Mouse (Mus musculus) c-Kit-positive CD71-positive TER-119-negative erythroid progenitor cells, embryonic 14.5 days (primary cell): Measurements from ENCODE around the gene Tor1a.
A peak's percentile ranks its signal among the peaks of the same experiment; 100 is the strongest.

ENCODE experiments used
- DNase-seq: peaks from one replicate; pipeline ENCODE4 v3.0.0-alpha.2; 2013; ENCODE audit warnings: low read depth

Gene Tor1a

DNA sequence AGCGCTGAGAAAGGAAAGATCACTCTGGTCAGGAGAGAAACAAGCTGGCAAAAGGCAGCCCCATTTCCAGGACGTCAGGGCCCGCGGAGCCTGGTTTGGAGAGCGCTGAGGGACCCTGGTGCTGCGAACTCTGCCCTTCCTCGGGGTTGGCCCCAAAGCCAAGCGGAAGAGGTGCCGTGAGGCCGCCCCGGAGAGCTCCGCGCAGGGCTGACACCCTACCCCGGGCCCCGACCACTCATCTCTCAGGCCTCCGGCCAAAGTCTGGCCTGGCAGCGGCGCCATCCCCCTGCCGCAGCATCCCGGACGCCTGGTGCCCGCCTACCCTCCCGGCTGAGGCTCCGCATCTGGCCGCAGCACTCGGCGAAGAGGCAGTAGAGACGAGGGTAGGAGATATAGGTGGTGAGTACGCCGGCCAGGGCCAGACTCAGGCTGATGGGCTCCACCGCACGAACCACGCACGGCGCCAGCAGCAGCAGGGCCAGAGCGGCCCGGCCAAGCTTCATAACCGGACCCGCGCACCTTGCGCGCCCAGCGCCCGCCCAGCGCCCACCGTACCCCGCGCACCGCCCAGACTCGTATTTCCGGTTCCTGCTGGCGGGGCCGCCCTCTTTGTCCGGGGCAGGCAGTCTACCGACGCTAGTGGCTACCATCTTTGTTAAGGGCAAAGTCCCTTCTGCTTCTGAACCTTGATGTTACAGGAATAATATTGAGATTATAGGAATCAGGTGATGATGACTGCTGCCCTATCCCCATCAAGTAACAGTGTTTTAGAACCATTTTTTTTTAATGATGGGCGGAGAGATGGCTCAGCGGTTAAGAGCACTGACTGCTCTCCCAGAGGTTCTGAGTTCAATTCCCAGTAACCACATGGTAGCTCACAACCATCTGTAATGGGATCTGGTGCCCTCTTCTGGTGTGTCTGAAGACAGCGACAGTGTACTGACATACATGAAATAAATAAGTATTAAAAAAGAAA is at the start of gene Tor1a:
Tor1a (minus strand) TSS at position 582 of the 976 bp plus-strand sequence.
- DNase-seq: peak; percentile 85

DNA sequence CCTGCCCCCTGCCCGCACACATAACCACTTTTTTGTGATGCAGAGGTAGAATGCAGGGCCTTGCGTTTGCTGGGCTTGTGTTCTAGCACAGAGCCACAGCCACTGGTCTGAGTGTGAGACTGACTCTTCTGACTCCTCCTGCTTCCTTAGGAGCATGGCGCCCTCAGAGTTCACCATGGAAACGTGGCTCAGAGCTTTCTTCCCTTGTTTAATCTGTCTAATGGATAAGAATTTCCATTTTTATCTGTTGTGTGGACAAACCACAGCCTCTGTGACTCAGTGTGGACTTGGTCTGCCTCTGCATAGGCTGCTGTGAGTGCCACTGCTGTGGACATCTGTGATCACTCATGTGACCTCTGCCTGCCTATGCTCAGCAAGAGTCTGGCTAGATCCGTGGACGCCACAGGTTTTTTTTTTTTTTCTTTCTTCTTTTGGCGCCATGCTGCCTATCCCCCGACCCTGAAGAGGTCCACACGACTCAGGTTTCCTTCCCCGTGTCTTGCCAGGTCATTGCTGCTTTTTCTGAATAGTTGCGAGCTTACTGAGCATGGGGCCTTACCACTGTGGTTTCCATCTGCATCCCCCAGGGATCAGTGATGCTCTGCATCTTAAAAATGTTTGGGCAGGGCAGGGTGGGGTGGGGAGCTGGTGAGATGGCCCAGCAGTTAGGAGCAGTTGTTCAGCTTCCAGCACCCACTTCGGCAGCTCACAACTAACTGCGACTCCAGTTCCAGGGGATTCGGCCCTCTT is 45.8 kb upstream of the Tor1a start:
- no peak for DNase-seq

DNA sequence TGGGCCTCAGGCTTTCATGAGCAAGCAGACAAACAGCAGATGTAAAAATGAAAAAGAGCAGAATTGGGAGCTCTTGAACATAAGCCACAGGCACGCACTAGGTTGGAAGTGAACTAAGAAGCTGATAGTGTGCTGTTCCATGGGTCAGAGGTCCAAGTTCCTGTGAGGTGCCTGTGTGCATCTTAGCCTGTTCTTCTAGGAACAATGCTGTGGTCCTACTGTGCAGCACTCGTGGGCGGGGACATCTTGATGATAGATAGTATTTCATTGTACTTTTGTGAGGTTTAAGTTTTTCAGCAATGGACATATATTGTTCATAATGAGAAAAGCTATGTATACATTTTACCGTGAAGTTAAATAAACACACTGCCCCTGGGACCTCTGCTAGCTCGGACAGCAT is 39.5 kb upstream of the Tor1a start:
- no peak for DNase-seq

DNA sequence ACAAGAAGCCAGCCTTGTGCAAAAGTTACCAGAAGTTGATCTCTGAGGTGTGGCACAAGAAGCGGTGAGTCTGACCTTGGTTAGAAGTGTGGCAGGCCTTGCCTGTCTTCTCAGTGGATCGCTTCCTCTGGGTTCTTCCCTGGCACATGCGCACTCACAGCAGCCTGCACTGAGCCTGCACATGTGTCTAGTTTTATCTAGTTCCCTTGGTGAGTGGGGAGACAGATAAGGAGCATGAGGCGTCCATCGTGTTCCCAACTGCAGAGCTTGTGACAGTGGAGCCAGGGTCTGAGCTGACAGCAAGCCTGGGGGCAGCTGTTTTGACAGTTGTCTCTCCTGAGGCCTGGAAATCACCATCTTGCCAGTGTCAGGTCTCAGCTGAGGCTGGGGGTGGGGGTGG is 38.7 kb upstream of the Tor1a start:
- peak; percentile 86 for DNase-seq

DNA sequence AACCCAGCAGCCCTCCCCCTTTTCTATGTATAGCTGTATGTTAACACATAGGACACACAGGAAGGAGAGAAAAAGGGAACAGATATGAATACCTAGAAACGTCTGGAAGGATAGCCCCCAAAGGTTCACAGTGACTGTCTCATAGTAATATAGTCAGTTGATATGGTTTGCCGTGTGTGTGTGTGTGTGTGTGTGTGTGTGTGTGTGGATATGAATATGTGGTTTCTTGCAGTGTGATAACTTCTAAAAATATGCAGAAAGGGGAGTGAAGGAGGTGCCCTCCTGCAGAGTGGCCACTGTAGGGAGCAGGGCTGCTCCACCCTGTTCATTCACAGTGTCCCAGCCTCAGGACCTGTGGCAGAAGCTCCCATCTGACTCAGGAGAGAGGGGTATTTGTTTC is 37.7 kb upstream of the Tor1a start:
- DNase-seq: no peak

DNA sequence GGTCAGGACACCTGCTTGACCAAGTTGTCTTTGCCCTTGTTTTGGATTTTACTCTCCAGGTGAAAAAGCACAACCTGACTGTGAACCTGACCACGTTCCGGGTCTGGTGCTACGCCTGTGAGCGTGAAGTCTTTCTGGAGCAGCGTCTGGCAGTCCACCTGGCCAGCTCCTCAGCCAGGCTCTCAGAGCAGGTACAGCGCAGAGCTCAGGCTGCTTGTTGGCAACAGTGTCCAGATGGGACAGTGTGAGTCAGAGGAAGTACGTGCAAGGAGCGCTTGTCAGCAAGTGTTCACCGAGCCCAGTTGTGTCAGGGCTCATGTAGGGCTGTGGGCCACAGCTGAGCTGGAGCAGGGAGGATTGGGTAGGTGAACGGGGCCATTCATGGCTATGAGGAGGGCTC is 35.1 kb upstream of the Tor1a start:
- DNase-seq: no peak

DNA sequence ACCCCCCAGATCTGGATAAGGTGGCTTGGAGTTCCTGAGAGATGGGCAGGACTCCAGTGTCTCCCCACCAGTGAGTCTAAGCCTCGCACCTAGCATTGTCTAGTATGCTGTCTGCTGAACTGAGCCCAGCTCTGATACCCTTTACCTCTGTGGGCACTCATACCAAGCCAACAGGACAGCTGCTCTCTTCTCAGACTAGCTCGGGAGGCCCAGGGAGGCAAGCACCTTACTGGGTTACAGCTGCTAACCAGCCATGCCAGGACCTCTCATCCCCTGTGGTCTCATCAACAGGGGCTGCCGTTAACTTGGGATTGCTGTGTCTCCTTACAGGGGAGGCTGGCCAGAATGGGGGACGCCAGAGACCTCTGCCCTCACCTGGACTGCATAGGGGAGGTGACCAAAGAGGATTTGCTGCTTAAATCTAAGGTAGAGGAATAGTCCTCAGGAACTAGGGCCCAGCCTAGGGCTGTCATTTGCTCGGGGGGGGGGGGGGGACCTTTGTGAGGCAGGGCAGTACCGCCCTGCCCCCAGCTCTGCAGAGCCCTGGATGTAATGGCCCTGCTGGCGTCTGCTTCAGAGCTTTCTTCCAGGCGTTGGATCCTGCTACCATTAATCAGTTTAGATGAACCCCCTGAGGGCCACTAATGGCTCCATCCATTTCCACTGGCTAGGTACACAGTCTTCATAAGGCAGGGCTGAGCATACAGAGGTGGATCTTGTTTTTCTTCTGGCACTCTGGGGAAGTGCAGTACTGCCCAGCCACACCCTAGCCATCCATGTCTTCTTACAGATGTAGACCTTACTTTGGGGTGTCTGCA is 30.9 kb upstream of the Tor1a start:
- DNase-seq: no peak

DNA sequence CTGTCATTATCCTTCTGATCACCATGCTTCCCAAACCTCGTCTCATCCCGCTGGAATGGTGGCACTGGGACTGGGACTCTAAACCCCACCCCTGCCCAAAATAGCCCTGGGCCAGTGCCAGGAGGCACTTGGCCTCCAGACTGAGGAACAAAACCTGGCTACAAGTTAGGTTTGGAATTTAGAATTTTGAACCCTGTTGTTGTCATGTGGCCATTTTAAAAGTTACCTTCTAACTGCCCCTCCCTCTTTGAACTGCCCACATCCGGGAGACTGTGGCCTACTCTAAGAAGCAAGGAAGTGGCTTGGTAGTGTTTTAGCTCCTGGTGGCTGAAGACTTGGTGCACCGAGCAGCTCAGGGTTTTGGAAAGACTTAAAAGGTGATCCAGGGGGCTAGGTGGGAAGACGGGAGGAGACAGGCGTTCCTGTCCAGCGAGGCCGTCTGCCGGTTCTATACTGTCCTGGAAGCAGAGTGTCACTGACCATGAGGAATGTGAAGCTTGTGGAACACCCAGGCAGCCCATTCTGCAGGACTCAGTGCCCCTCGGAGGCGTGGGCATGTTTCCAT is 27.8 kb upstream of the Tor1a start:
- no peak for DNase-seq

DNA sequence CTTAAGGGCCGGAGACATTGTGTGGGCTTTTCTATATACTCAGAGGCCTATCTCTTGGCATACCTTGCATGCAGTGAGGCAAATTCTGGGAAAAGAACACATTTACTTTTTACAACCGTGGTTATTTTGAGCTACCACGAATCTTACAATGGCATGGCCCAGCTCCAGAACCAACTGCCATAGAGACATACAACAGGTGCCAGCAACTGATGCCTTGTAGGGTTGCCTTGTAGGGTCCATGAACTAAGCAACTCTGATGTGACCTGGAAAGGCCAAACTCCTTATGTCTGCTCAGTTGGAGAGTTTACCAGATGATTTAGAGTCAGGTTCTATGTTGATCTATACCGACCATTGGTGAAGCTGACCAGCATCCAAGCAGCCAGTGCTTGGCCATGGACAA is 27.1 kb upstream of the Tor1a start:
- no peak for DNase-seq

DNA sequence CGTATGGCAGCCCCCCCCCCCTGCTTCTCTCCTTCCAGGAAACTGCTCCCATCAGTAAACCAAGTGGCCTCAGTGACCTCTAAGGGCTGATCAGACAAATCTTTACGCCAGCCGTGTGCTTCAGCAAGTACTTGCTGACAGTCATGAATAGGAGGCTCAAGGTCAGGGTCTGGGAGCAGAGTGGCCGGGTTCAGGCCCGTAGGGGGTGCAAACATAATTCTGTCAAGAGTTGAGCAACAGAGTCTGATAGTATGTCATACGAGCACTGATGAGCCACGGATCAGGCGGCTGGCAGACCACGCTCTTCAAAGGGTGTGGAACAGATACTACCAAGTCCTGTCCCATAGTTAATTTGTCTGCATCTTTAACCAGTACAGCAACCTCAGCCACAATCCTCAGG is 22.5 kb upstream of the Tor1a start:
- no peak for DNase-seq

DNA sequence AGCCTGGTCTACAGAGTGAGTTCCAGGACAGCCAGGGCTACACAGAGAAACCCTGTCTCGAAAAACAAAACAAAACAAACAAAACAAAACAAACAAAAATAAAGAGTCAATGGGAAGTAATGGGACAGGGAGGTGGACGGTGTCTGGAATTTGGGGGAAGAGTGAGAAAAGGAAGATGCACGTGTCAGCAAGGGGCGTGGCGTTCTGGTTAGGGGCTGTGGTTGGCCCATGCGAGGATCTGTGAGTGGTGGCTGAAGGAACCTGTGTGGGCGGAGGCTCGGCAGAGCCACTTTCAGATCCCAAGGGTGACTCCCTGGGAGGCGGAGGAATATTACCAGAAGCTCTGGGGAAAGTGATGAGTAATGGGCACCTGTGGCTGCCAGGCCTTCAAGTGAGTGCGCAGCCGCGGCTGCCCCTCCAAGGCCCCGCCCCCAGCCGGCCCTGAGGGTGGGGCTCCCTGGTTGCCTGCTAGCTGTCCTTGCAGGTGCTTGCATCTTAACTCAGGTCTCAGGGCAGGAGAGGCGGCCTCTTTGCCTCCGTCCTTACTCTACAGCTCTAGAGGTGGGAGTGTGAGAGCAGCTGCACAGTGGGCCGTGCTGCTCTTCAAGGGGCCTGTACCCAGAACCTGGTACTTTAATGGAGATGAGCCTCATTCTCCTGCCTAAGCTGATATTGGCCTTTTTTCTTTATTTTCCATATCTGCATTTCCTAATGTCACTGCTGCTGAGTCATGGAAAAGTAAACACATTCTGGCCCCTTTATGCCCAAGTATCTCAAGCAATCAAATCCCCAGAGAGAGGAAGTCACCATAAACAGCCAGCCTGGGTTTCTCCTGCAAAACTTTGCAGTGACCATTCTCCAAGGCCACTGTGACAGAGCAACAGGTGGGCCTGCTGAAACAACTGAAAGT is 17.6 kb upstream of the Tor1a start:
- peak; percentile 61 for DNase-seq

DNA sequence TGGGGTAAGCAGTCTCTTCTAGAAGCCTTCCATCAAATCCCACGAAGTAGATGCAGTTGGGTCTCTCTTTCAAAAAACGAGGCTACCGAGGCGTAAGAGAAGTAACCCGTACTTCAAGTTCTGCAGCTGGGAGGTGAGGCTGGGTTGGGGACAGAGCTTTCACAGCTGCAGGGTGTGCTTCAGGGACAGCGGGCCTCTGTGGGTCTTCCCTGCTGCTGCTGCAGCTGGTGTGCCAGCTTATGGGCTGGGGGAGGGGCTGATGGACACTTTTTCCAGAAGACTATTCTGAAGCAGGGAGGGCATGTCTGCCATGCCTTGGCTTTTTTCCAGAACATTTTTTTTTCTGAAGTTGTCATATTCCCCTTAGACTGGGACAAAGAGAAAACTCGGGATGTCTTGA is 15.3 kb upstream of the Tor1a start:
- no peak for DNase-seq

DNA sequence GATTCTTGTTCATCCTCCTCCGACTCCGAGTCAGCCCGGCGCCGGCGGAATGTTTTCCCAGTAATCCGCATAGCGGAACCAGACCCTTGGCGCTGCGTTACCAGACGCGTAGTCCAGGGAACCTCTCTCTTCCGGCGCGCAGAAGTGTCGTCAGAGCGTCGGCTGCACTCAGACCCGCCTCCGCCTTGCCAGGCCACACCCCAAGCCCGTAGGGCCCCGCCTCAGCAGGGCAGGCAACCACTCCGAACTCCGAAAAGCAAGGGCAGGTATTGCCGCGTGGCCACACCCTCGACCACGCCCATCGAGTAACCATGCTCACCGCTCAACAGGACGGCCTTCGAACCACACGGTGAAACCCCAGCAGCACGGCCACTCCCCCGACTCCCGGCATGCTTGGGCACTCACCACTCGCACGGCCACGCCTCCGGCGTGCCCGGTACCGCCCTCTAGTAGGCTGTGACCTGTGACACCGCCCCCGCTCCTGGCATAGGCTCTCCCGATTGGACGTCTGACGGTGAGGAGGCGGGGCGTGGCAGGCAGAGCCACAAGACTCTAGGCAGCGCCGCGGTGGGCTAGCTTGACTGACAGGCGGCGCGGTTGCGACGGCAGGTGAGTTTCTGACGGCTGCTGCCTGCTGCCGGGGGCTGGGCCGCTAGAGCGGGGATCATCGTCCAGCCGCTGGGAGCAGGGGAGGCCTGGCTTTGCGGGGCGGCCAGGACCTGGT is 14.2 kb upstream of the Tor1a start, which contains the start of the genes BC005624 and Usp20:
BC005624 (minus strand) TSS at position 412 of the 724 bp plus-strand sequence.
Usp20 (plus strand) TSS at position 490 of the 724 bp plus-strand sequence.
- peak; percentile 99 for DNase-seq

DNA sequence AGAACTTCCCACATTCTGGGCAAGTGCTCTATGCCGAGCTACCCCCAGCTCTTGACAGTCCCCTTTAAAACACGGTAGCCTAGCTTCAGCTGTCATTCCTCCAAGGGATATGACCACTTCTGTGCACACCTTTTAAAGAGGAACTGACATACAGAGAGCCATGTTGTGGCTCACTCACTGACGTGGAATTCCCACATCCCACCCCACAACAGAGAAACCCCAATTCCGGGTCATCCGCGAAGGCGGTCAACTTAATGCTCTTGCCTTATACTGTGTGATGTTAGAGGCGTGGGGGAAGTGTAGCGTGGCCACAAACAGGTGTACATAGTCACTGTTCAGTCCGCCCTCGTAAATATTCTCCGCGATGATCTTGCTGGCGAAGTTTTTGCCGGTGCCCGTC is 907 bp downstream of the Tor1a start:
- no peak for DNase-seq

DNA sequence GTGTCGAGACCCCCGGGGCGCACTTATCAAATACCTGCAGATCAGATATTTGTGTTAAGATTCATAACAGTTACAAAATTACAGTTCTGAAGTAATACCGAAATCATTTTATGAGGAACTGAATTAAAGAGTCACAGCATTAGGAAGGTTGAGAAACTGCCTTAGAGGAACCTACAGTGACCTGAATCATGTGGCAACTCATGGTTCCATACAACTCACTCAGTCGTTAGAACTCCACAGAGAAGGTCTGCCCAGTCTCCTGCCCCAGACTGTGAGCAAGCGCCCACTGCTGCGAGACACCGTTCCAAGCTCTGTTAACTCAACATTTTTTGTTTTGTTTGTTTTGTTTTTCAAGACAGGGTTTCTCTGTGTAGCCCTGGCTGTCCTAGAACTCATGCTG is 2.1 kb downstream of the Tor1a start:
- no peak for DNase-seq

DNA sequence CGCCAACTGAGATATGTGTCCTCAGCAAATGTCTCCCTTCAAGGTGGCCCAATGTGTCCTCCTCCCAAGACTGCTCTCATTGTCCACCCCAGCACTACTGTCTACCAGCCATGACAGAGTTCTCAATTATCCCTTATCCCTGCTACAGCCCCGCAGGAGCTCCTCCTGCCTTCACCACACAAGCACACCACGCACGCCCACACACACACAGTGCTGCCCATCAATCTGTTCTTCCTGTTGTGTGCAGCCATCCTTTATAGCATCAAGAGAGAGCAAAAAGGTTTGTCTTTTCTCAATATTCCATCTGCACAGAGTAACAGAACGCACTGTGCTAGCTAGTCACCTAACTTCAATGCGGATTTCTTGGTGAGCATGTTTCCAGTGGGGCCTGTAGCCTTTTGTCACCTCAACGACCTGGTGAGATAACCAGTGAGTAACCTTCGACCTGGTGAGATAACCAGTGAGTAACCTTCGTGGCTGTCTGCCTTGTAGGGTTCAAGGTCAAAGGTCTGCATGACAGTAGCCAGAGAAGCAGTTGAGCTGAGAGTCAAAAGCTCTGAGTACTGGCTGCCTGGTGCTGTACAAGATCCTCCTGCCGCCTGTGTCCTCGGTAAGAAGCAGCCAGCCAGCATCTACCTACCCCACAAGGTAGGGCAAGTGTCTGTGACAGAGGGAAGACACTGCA is 5.0 kb downstream of the Tor1a start:
- DNase-seq: no peak

DNA sequence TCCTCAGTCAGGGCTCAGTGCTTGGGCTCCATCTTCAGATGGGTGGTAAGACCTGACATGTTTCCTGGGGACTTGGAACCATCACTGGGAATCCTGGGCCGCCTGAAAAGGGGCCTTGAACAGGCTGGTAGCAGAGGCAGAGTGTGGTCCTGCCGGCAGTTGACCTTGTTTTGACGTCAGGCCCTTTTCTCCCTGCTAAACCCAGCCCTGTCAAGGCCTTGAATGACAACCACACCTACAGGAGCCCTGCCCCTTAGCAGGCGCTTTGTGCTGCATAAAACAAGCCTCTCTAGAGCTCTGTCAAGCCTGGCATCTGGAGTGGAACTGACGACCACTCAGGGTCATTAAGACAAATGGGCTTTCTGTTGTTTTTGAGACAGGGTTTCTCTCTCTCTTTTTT is 7.9 kb downstream of the Tor1a start:
- no peak for DNase-seq

DNA sequence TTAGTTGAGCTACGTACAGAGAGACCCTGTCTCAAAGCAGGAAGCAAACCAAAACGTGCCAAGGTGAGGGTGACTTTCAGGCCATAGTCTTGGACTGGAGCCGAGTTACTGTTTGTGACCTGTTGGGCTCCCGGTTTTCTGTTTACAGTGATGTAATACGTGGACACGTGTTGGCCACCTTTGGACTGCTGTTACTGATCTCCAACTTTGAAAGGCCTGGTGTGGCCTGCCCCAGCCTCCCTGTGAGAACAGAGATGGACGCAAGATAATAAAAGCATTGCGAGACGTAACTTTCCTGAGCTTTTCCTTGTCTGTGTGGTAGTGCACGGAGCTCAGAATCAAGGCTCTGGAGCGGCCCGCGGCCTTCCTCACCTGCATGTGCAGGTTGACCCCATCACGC is 9.0 kb downstream of the Tor1a start:
- no peak for DNase-seq

DNA sequence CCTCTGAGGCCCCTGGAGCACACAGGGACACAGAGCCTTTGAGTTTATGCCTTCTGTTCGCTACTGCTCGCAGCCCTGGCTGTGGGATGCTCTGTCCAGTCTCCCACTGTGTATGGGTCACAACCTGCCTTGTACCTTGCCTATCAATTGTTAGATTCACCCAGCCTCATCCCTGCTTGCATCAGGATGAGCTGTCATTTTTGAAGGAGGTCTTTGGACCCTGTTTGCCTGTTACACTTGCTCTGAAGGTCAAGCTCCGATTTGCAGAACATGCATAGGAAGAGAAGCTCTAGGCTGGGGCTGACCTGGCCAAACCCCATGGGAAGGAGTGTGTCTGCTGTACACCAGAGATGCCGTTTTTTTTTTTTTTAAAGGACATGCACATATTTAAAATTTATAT is 10.2 kb downstream of the Tor1a start:
- DNase-seq: no peak
